Mouse (Mus musculus): ENCODE measurements at regions not wholly inside any gene's neighbourhood (a gene's known extent, or its start where the extent isn't known, plus 50 kb on each side); places are given as distances from the start of the nearest gene placed in this dataset.

DNA sequence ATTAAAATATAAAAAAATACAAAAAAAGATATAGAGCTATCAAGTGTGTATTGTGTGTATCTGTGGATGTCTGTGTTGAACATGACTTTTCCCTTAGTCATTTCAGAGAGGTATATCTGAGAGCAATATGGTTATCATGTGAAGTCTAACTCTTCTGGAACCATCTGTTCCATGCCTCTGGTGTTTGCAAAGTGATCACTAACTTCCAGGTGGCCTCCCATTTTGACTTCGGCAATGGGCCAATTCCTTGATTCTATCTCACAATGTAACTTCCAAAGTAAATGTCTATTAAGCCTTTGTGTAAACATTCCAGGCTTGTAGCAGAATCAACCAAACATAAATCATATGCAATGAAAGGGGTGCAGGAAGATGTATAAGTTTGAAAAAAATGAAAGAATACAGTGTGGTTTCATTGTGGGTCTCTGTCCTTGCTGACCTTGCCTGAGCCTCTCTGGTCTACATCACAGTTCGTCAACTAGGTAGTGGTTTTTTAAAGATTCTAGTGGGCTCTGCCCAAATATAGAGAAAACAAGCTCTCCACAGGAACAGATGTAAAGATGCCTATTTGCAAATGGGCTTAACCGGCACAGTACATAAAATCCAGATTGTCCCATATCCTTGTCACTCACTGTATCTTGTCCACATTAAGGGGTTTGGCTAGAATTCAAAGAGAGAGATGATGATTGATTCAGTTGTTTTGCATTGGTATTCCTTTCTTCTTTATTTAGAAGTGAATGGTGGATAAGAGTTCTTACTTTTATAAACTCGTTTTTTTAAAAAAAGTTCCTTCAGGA lies 185.2 kb upstream of the Jag1 start:
- Histone ChIP-seq H3K9me3 (ENCODE audit: control insufficient read depth, insufficient read depth, low read depth, low read length) (no peaks in the 10 kb centered on the region), H3K4me1 (ENCODE audit: control insufficient read depth in 2 of 2, insufficient read depth in 2 of 2, low read length in 2 of 2, poor library complexity in 1 of 2) (no peaks in the 10 kb centered on the region), H3K4me3 (ENCODE audit: insufficient read depth in 1 of 2, low read depth in 1 of 2, low read length in 2 of 2, poor library complexity in 1 of 2, severe bottlenecking in 1 of 2) (no peak overlapping the region), H3K9ac (ENCODE audit: insufficient read depth, low read depth, low read length, poor library complexity, severe bottlenecking) (no peak overlapping the region), H3K27ac (ENCODE audit: insufficient read depth, low read depth, low read length, poor library complexity, severe bottlenecking) (no peak overlapping the region), H3K36me3 (ENCODE audit: control insufficient read depth, insufficient read depth, low read length, poor library complexity, severe bottlenecking) (no peaks in the 10 kb centered on the region)
- in situ Hi-C loops (cut with MboI; ENCODE audit: low sequenced_read_pairs in 2 of 2, unreplicated experiment in 2 of 2) = no loop called here
- no peak for DNase-seq (ENCODE audit: low read depth, low spot score)
- no peak for TF ChIP-seq ZNF384 (IDR thresholded peaks at IDR 0.05; ENCODE audit: low read depth, low read length)
- no peak for TF ChIP-seq CHD2 (IDR thresholded peaks at IDR 0.05; ENCODE audit: low read depth, low read length)
- TF ChIP-seq HCFC1 (IDR thresholded peaks at IDR 0.05; ENCODE audit: borderline replicate concordance, insufficient read depth, low read length) = no peak
- no peak for TF ChIP-seq ZC3H11A (IDR thresholded peaks at IDR 0.05; ENCODE audit: borderline replicate concordance, low read depth, low read length)

DNA sequence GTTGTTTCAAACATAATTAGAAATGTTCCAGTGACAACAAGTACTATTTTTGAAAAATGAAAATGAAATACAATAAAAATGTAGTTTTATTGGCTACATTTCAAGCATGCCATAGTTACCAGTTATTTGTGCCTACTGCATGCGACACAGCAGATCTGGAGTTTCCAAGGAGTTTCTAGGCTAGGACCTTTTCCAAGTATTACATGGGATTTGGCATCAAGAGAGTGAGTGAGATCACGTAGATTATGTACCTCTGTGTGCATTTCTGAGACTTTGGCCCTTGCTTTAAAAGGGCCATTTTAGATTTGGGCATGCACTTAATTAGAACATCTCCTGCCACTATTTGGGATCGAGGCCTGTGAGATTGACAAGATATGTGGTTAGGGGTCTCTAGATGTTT lies 172.8 kb upstream of the Jag1 start:
- Histone ChIP-seq H3K9ac (ENCODE audit: insufficient read depth, low read depth, low read length, poor library complexity, severe bottlenecking) (no peak overlapping the region), H3K36me3 (ENCODE audit: control insufficient read depth, insufficient read depth, low read length, poor library complexity, severe bottlenecking) (no peaks in the 10 kb centered on the region), H3K27ac (ENCODE audit: insufficient read depth, low read depth, low read length, poor library complexity, severe bottlenecking) (no peak overlapping the region), H3K4me1 (ENCODE audit: control insufficient read depth in 2 of 2, insufficient read depth in 2 of 2, low read length in 2 of 2, poor library complexity in 1 of 2) (no peaks in the 10 kb centered on the region), H3K9me3 (ENCODE audit: control insufficient read depth, insufficient read depth, low read depth, low read length) (no peaks in the 10 kb centered on the region), H3K4me3 (ENCODE audit: insufficient read depth in 1 of 2, low read depth in 1 of 2, low read length in 2 of 2, poor library complexity in 1 of 2, severe bottlenecking in 1 of 2) (no peak overlapping the region)
- in situ Hi-C loops (cut with MboI; ENCODE audit: low sequenced_read_pairs in 2 of 2, unreplicated experiment in 2 of 2) = no loop called here
- DNase-seq (ENCODE audit: low read depth, low spot score) = no peak
- TF ChIP-seq ZNF384 (IDR thresholded peaks at IDR 0.05; ENCODE audit: low read depth, low read length) = no peak
- TF ChIP-seq MAFK (IDR thresholded peaks at IDR 0.05; ENCODE audit: insufficient read depth, low read depth, low read length) = no peak
- TF ChIP-seq HCFC1 (IDR thresholded peaks at IDR 0.05; ENCODE audit: borderline replicate concordance, insufficient read depth, low read length) = no peak
- no peak for TF ChIP-seq CHD2 (IDR thresholded peaks at IDR 0.05; ENCODE audit: low read depth, low read length)
- TF ChIP-seq ZC3H11A (IDR thresholded peaks at IDR 0.05; ENCODE audit: borderline replicate concordance, low read depth, low read length) = no peak

DNA sequence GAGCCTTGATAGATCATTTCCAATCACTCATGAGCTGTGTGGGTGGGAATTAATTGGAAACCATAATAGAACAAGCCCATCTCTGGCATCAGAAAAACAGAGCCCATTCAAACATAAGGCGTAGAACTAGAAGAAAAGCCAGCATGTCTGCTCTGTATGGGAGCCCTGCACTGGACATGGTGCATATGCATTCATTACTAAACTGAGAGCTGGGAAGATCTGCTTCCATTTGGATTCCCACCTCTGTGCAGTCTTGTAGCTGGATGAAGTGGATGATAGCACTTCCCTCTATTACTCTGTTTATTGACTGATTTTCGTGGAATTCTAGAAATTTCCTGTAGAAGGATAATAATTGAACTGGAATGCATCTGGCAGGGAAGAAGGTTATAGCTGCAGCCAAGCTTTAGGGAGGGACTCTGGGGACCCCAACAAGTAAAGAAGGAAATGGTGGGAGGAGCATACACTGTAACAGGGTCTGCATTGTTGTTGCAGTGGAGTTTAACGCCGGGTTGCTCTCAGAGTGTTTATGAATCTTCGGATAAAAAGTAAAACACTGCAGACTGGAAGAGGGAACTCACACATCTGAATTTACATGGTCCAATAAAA lies 155.2 kb upstream of the Jag1 start:
- DNase-seq (ENCODE audit: low read depth, low spot score) = no peak
- H3K4me3 ChIP-seq (ENCODE audit: insufficient read depth in 1 of 2, low read depth in 1 of 2, low read length in 2 of 2, poor library complexity in 1 of 2, severe bottlenecking in 1 of 2) = no peak overlapping the region
- no peak overlapping the region for H3K9ac ChIP-seq (ENCODE audit: insufficient read depth, low read depth, low read length, poor library complexity, severe bottlenecking)
- TF ChIP-seq ZC3H11A (IDR thresholded peaks at IDR 0.05; ENCODE audit: borderline replicate concordance, low read depth, low read length) (no peak), CHD2 (IDR thresholded peaks at IDR 0.05; ENCODE audit: low read depth, low read length) (no peak)
- H3K36me3 ChIP-seq (ENCODE audit: control insufficient read depth, insufficient read depth, low read length, poor library complexity, severe bottlenecking) = no peaks in the 10 kb centered on the region
- H3K4me1 ChIP-seq (ENCODE audit: control insufficient read depth in 2 of 2, insufficient read depth in 2 of 2, low read length in 2 of 2, poor library complexity in 1 of 2) = no peaks in the 10 kb centered on the region
- H3K9me3 ChIP-seq (ENCODE audit: control insufficient read depth, insufficient read depth, low read depth, low read length) = no peaks in the 10 kb centered on the region
- in situ Hi-C loops (cut with MboI; ENCODE audit: low sequenced_read_pairs in 2 of 2, unreplicated experiment in 2 of 2) = no loop called here
- H3K27ac ChIP-seq (ENCODE audit: insufficient read depth, low read depth, low read length, poor library complexity, severe bottlenecking) = no peak overlapping the region

DNA sequence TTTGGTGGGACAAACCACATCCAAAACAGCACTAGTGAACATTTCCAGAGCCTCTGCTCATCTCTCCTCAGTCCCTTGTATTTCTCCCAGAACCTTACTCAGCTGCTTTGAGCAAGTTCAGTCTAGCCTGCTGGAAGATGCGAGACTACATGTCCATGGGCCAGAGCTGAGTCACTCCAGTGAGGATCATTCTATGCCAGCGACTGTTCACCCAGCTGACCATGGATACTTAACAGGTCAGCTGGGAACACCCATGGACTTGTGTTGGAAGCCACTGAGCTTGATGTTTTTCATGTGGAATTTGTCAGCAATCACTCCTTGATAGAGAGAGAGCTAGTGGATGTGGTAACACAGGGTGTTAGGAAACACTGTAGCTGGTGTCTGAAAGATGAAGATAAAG lies 146.5 kb upstream of the Jag1 start:
- Histone ChIP-seq H3K9me3 (ENCODE audit: control insufficient read depth, insufficient read depth, low read depth, low read length) (no peaks in the 10 kb centered on the region), H3K9ac (ENCODE audit: insufficient read depth, low read depth, low read length, poor library complexity, severe bottlenecking) (no peak overlapping the region), H3K36me3 (ENCODE audit: control insufficient read depth, insufficient read depth, low read length, poor library complexity, severe bottlenecking) (no peaks in the 10 kb centered on the region), H3K4me3 (ENCODE audit: insufficient read depth in 1 of 2, low read depth in 1 of 2, low read length in 2 of 2, poor library complexity in 1 of 2, severe bottlenecking in 1 of 2) (no peak overlapping the region), H3K27ac (ENCODE audit: insufficient read depth, low read depth, low read length, poor library complexity, severe bottlenecking) (no peak overlapping the region), H3K4me1 (ENCODE audit: control insufficient read depth in 2 of 2, insufficient read depth in 2 of 2, low read length in 2 of 2, poor library complexity in 1 of 2) (no peaks in the 10 kb centered on the region)
- no peak for DNase-seq (ENCODE audit: low read depth, low spot score)
- TF ChIP-seq ZC3H11A (IDR thresholded peaks at IDR 0.05; ENCODE audit: borderline replicate concordance, low read depth, low read length) (no peak), HCFC1 (IDR thresholded peaks at IDR 0.05; ENCODE audit: borderline replicate concordance, insufficient read depth, low read length) (no peak), CHD2 (IDR thresholded peaks at IDR 0.05; ENCODE audit: low read depth, low read length) (no peak), ZNF384 (IDR thresholded peaks at IDR 0.05; ENCODE audit: low read depth, low read length) (no peak), MAFK (IDR thresholded peaks at IDR 0.05; ENCODE audit: insufficient read depth, low read depth, low read length) (no peak)
- in situ Hi-C loops (cut with MboI; ENCODE audit: low sequenced_read_pairs in 2 of 2, unreplicated experiment in 2 of 2) = no loop called here

Measured in ES-E14 (cell line).